Mouse (Mus musculus): ENCODE measurements around the gene Vmn1r201.

Vmn1r201 gene
- long read RNA-seq, experiment 1 = 0 reads
- long read RNA-seq, experiment 2 = 0 reads

DNA sequence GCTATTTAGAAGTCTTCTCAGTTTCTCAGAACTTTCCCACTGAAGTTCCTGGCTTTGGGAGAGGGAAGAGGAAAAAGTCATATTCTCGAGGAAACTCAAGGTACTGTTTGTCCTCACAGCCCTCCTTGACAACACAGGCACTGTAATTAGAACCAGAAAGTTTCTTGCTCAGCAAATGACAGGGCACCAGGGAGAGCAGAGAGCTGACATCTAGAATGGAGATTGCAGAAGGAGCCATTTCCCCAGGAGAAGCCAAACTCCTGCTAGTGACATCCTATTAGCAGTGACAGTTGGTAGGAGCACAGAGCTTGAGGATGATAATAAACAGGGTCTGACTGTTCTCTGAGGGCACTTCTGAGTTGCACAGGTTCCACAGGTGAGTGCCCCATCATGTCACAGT is at the start of gene Vmn1r201:
Gene Vmn1r201 (plus strand): TSS at position 301 of the 400 bp plus-strand sequence.
- intact Hi-C loops (cut with DNase I) = no loop called here

DNA sequence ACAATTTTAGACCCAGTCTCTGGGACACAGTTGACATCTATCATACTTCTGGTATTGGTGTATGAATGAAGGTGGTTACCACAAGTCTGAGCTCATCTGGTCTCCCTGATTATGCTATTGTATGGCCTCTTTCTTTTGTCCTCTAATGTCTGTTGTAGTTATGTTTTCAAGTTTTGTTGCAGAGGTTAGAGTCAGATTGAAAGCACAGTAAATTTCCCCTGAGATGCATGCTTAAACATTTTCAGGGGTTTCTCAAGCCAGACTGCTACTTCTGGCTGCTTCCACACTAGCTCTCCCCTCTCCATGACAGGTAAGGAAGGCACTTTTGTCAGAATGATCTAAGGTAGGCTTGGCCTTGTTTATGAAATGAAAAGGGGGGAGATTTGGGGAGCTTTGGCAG is 16.6 kb upstream of the Vmn1r201 start:
- intact Hi-C loops (cut with DNase I) = no loop called here

- intact Hi-C loops (cut with DNase I) = no loop called here
Measured at GRCm38 (mm10) chr13:22502431-22502830, 30.7 kb downstream of the Vmn1r201 start.

DNA sequence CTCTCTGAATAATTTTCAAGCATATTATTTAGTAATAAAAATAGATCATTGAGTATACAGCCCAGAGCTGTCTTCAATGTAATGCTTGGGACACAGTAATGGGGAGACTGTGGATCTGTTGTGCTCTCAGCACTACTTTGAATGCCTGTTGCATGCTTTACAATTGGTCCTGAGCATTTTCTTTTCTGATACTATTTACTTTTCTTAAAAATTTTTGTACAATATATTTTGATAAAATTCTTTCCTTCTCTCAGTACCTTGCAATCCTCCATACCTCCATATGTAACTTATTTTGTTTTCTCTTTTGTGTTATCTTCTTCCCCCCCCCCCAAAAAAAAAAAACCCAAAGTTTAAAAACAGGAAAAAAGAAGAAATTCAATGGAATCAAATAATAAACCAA is 33.6 kb downstream of the Vmn1r201 start, which contains the start of gene Vmn1r202:
Gene Vmn1r202 (minus strand): TSS at position 101 of the 400 bp plus-strand sequence.
- intact Hi-C loops (cut with DNase I) = no loop called here

GRCm38 (mm10) chr13:22517814-22518213 is 46.1 kb downstream of the Vmn1r201 start, which contains the start of gene Vmn1r203:
Gene Vmn1r203 (plus strand): TSS chr13:22518114.
- intact Hi-C loops (cut with DNase I) = no loop called here
